Mouse (Mus musculus) adrenal gland, postnatal 4 days (tissue): ENCODE data around the gene Wnt9b. TPM values are rescaled to one million over a fixed set of nuclear protein-coding genes. Genes with fewer than 3 reads are reported as not detected.
A peak's percentile ranks its signal among the peaks of the same experiment; 100 is the strongest.

ENCODE experiments used
- DNase-seq, 2 experiments: peaks; one replicate each; pipeline ENCODE4 v3.0.0; 2021 to 2022; ENCODE audit warnings: low spot score in 2 of 2, mixed read lengths in 2 of 2
- total RNA-seq, 2 experiments: library from RNA; stranded (reverse); gene quantifications; 2 replicates each; pipeline ENCODE4 v1.2.3; 2021

The Wnt9b gene
- total RNA-seq, 2 experiments from 2014 or later, result 0.28 to 1.1 TPM

GRCm38 (mm10) chr11:103733069-103733468 is 16.6 kb downstream of the Wnt9b start:
- DNase-seq, result no peak

DNA sequence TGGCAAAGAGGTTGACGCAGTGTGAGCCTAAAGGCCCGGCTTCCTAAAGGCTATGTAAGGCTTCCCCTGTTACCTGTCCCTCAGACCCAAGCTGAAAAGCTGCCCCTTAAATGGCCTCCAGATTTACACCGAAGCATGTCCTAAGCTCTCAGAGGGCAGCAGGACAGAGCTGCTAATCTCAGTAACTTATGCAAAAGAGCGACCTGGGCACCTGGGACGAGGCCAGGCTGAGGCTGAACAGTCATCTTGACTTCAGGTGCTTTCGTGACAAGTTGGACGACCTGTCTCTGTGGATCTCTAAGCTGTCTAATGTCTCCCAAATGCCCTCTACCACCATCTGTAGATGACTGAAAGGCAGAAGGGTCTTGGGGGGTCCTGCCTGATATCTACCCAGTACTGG is 17.3 kb downstream of the Wnt9b start:
- no peak for DNase-seq

- no peak for DNase-seq
These were observed 18.0 kb downstream of the Wnt9b start for GRCm38 (mm10) chr11:103731594-103731993.

GRCm38 (mm10) chr11:103729282-103729985 is 20.2 kb downstream of the Wnt9b start:
- no peak for DNase-seq

GRCm38 (mm10) chr11:103724331-103724771 is 25.3 kb downstream of the Wnt9b start:
- no peak for DNase-seq

GRCm38 (mm10) chr11:103722040-103722481 is 27.6 kb downstream of the Wnt9b start:
- DNase-seq, result no peak

DNA sequence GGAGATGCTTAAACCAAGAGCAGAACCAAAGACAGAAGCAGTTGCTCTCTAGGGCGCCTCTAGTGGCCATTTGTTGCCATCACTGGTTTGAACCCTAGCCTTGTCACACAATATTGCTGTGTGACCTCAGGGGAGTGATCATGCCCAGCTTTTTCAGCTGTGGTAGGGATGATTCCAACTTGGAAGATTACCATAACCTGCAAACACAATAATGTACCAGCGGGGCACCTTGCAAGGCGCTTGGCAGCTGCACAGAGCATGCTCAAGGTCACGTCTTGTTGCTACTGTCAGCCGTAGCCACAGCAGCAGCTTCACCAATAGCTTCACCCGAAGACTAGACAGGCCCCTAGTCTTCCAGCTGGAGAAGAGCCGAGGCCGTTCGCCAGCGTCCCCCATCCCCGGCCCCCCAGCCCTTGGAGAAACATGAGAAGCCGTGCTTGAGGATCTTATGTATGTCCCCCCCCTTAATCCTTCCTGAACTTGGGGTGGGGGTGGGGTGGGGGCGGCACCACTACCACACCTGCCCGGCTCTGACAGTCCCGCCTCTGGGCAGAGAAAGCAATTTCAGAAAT is 28.1 kb downstream of the Wnt9b start:
- no peak for DNase-seq

DNA sequence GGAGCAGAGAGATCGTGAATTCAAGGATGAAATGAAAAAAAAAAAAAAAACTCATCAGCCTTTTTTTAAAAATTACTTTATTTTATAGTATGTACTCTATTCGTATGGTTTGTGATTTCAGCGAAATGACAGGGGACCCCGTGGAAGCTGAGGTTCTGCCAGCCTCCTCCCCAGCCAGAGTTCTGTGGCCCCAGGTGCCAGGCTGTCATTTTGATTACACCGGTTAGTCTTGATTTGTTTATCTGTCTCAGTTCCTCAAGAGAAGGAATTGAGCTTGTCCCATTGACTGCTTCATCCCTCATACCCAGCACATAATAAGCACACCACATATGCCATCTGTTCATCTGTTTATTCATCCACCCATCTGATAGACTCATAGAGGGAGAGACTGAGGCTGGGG is 30.2 kb downstream of the Wnt9b start:
- DNase-seq, result no peak

DNA sequence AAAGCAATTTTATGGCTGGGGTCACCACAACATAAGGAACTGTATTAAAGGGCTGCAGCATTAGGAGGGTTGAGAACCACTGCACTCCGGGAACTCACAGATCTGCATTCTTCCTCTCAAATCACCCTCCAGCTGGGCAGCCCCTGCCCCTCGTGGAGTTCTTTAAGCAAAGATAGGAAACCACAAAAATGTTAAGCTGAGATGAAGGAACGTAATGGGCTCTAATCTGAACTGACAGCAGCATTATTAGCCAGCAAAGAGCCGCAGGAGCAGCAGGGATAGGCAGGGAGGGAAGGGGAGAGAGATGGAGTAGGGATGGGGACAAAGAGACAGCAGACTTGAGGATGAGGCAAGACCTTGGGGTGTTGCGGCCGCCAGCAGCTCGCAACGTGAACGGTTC is 32.6 kb downstream of the Wnt9b start:
- no peak for DNase-seq

- no peak for DNase-seq
These were observed 35.5 kb downstream of the Wnt9b start for GRCm38 (mm10) chr11:103714074-103714473.

DNA sequence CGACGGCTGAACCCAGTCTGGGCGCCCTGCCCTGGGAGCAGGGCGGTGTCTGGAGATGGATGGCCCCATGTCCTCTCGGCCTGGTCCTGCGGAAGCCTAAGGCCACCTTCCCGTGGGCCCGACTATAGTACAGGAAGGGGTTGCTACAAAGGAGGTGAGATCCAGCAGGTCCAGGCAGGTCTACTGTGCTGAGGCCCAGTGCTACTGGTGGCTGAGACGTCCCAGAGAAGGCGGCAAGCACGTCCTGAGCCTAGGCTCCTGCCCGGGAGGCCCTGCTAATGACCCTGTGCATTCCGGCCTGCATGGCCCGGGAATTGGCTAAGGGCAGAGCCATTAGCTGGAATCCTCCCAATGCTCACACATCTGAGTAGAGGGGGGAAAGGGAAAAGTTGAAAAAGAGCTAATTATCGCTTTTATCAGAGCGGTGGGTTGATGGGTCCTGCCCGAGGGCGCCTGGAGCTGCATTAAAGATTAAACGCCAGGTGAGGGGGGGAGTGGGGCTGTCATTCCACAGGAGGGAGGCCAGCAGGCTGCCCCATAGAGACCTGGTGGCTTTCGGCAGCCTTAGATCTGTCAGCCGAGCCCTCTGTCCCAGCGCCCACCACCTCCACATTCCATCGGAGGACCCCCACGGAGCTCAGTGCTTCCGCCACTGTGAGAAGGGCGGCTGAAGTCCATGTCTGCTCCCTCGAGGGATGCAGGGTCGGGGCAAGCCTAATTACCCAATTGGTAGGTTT is 37.6 kb downstream of the Wnt9b start:
- DNase-seq, result no peak

DNA sequence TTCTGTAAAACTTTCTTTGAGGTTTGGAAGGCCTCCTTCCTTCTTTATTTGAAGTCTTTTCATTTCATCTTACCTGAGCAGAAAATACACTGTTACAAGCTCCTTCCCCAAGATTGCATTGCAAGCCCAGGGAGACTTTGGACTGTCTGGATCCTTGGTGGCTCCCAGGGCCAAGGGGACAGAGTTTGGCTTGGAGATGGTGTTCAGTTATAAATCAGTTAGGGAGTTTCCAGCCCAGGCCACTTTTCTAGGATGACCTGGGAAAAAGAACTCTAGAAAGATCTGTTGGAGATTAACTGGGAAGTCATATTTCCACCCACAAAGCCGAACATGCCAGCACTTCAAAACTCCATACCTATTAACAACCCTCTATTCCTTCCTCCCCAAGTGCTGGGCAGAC is 39.6 kb downstream of the Wnt9b start:
- DNase-seq, result no peak

DNA sequence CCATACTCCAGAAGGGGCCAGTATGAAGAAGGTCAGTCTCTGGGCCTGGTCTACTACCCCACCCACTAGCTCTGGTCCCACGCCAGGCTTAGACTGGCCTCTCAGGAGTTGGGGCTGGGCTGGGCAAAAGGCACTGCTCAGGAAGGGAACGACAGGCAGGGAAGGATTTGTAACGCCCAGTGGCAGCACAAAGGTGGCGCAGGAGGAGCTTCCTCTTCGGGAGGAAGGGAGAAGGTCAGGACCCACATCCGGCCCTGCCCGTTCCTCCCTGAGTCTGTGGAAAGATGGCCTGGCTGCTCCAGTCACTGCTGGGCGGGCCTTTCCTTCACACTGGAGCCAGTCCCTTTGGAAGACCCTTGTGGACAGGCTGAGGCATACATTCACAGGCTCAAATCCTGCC is 42.6 kb downstream of the Wnt9b start:
- no peak for DNase-seq

DNA sequence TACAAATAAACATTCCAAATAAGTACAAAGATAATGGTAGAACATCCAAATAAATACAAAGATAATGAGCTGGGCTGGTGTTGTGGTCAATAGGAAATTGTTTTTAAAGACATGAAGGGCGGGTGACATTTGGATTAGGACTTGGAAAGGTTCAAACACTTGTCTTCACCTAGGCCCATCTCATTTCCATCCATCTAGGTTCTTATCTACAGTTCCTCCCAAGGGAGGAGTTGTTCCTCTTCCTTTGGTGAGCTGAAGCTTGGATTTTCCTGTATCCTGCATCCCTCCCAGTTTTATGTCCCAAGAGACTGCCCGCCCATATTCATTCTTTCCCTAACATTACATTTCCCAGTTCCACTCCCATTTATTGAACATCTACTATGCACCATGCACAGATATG is 51.4 kb downstream of the Wnt9b start:
- no peak for DNase-seq

GRCm38 (mm10) chr11:103697565-103698176 is 52.0 kb downstream of the Wnt9b start, which contains the start of gene Gosr2:
Gene Gosr2 (minus strand): TSS chr11:103697898.
- DNase-seq, result peak; percentile 70 to 87

GRCm38 (mm10) chr11:103696851-103697564 is 52.6 kb downstream of the Wnt9b start:
- peak in 1 of 2 experiments; percentile 16 for DNase-seq

- no peak for DNase-seq
These were observed 56.4 kb downstream of the Wnt9b start for GRCm38 (mm10) chr11:103693241-103693640.

DNA sequence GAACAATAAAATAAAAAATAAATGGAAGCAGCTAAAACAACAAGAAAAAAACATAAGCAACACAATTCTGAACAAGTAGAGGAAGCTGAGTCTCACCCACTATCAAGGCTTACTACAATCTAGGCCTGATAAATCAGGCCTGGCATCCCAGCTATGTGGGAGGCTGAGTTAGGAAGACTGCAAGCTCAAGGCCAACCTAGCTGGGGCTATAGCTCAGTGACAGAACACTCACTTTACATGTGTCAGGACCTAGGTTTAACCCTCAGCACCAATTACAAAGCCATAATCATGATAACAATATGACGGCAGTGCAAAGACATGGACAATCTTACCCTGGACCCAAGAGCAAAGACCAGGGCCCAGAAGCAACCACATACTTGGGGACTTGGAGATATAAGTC is 58.6 kb downstream of the Wnt9b start:
- DNase-seq, result no peak

GRCm38 (mm10) chr11:103688980-103689378 is 60.6 kb downstream of the Wnt9b start:
- DNase-seq, result no peak

- no peak for DNase-seq
These were observed 61.2 kb downstream of the Wnt9b start for GRCm38 (mm10) chr11:103688271-103688979.
